Mouse (Mus musculus): ENCODE results near the gene Tnfrsf8.
"Not testable (repeated sequence)": the region's sequence is repeated elsewhere in the genome, so short reads cannot be mapped to it uniquely, and the experiment has no call there.

Gene Tnfrsf8

GRCm38 (mm10) chr4:145306422-145306821 lies 8.5 kb downstream of the Tnfrsf8 start:
- DNase-seq (ENCODE audit: low spot score), result no peak

- not testable (repeated sequence) for DNase-seq (ENCODE audit: low spot score)
Observed at GRCm38 (mm10) chr4:145305661-145306362, 9.2 kb downstream of the Tnfrsf8 start.

GRCm38 (mm10) chr4:145304109-145304508 lies 10.9 kb downstream of the Tnfrsf8 start:
- DNase-seq (ENCODE audit: low spot score), result no peak

DNA sequence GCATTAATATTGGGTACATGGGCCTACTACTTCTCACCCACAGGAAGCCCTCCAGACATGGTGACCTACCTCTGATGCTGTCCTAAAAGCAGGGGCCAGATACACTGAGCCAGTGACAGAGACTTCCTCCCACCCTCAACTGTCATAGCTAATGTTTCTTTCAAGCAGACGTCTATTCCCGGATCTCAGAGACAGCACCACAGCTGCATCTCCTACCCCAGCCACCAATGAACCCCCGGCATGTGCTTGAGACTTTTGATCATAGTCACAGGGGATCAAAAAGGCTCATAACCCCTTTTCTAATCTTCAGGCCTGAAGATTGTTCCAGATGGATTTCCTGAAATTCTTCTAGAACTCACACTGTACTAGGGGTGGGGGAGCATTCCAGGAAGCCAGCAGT lies 12.9 kb downstream of the Tnfrsf8 start:
- no peak for DNase-seq (ENCODE audit: low spot score)

DNA sequence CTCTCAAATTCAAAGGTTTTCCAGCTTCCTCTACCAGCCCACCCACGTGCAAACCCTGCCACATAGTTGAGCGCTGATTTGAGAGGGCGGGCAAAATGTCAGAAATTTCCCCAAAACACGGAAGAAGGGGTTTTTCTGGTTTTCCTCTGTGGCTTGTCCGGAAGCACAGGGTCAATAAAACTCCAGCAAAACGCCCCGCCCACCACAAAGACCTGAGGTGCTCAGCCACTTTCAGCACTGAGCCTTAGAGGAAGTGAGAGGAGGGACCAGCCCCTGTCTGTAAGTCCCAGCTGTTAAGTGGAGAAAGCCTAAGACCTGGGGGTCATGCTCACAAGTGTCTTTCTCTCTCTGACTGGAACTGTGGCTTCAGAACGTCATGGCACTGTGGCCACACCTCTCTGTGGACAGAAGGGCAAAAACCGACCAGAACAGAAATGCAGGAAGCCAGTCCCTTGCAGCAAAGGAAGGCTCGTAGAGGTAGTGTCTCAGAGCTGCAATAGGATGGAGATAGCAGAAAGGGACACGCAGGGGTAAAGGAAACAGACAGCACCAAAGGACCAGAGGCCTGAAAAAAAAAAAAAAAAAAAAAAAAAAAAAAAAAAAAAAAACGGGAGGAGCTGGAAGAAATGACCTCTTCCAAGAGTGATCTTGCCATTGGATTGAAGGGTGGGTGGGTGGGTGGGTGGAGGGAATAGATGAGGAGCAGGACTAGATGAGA lies 14.6 kb downstream of the Tnfrsf8 start:
- no peak for DNase-seq (ENCODE audit: low spot score)

DNA sequence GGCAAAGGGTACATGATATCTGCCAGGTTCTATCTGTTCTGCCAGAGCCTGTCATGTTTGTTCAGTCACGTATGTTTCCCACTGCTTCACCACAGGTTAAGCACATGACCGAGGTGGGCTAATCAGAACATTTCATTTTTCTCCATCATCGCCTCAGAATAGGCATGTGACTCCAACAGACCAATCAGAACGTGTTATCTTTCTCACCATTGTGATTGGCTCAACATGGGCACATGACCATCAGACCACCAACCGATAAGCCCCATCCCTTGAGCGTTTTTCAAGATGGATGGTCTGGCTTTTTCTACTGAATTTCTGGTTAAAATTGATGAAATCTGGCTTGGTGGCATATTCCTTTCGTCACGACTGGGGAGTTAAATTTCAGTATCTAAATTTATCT lies 15.6 kb downstream of the Tnfrsf8 start:
- DNase-seq (ENCODE audit: low spot score), result no peak

GRCm38 (mm10) chr4:145298846-145299245 lies 16.1 kb downstream of the Tnfrsf8 start:
- DNase-seq (ENCODE audit: low spot score), result no peak

- peak; percentile 31 for DNase-seq (ENCODE audit: low spot score)
Observed at GRCm38 (mm10) chr4:145295589-145296300, 19.2 kb downstream of the Tnfrsf8 start.

DNA sequence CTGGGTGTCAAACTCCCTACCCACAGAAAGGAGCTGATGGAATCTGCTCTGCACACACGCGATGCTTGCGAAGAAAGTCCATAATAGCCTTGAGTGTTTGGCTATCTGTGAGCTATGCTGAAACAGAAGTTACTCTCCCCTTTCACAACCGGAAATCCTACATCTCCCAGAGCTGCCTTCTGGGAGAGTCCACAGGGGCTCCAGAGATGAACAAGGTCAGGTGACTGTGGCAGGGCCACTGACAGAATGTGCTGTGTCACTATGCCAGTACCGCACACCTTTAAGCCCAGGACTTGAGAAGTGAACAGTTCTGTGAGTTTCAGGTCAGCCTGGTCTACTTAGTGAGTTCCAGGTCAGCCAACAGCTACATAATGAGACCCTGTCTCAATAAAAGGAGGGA lies 20.4 kb downstream of the Tnfrsf8 start:
- DNase-seq (ENCODE audit: low spot score), result no peak

DNA sequence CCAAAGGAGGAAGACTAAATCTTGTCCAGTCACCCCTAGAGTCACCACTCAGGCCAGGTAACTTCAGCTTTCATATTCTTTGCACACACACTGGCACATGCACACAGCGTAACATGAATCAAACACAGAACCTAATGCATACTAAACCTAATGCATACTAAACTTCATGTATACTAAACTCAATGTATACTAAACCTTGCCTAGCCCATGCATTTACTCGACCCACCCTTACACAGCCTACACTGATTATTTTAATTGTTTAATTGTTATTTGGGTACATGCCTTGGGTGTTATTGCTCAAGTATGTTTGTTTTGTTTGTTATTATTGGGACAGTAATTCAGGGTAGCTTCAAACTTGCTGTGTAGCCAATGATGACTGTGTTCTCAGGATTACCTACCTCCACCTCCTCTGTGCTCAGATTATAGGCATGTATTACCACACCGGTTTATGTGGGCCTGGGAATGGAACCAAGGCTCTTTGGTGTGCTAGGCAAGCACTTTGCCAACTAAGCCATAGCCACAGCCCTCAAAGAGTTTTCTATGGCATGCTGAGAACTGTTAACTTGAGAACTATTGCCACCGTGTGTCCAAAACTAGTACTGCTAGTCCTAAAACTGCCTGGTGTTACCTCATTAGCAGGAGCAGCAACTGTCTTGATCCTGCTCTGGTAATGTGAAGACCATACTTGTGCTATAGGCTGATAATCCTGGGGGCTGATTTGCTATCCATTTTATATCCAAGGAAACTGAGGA lies 28.4 kb downstream of the Tnfrsf8 start:
- DNase-seq (ENCODE audit: low spot score), result no peak

- DNase-seq (ENCODE audit: low spot score), result no peak
Observed at GRCm38 (mm10) chr4:145284675-145285074, 30.3 kb downstream of the Tnfrsf8 start.

DNA sequence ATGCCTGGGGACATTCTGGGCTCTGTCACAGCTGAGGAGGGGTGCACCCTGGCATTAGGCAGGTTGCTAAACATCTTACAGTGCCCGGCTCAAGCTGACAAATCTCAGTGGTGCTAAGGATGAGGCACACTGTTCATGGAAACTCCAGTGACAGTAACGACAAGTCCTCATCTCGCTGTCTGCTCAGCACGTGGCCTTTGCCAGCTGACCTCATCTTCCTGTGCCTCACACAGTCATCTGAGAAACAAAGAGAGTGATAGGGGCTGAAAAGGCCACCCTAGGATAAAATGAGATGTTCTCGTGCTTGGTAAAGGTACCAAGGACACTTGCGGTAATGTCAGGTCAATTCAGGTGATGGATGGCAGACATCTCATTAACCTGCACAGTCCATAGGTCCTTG lies 31.5 kb downstream of the Tnfrsf8 start:
- DNase-seq (ENCODE audit: low spot score), result no peak

GRCm38 (mm10) chr4:145280966-145281365 lies 34.0 kb downstream of the Tnfrsf8 start:
- peak; percentile 75 for DNase-seq (ENCODE audit: low spot score)

DNA sequence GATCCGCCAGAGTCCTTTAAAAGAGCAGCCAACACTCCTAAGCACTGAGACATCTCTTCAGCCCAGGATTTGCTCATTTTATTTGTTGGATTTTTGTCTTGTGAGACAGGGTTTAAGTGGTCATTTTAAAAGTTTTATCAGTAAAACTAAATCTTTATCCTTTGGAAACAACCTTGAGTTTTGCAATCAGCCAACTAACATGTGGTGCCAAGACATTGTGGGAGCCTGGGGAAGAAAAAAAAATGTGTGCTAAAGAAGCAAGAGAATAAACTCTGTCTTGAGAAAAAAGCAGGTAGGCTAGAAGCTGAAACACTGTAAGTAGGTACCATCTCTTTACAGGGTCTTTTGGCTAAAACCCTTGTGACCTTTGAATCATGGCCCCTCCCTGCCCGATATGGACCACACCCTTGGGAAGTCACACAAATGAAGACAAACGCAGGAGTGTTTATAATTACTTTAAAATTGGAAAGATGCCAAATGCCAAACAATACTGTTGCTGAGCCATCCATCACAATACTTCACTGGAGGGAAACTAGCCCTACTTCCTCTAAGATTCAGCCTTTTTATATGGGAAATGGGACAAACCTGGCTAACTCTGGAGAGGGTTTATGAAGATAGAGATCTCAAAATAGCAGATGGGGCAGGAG lies 36.1 kb downstream of the Tnfrsf8 start:
- DNase-seq (ENCODE audit: low spot score), result no peak

- no peak for DNase-seq (ENCODE audit: low spot score)
Observed at GRCm38 (mm10) chr4:145278231-145278630, 36.7 kb downstream of the Tnfrsf8 start.

DNA sequence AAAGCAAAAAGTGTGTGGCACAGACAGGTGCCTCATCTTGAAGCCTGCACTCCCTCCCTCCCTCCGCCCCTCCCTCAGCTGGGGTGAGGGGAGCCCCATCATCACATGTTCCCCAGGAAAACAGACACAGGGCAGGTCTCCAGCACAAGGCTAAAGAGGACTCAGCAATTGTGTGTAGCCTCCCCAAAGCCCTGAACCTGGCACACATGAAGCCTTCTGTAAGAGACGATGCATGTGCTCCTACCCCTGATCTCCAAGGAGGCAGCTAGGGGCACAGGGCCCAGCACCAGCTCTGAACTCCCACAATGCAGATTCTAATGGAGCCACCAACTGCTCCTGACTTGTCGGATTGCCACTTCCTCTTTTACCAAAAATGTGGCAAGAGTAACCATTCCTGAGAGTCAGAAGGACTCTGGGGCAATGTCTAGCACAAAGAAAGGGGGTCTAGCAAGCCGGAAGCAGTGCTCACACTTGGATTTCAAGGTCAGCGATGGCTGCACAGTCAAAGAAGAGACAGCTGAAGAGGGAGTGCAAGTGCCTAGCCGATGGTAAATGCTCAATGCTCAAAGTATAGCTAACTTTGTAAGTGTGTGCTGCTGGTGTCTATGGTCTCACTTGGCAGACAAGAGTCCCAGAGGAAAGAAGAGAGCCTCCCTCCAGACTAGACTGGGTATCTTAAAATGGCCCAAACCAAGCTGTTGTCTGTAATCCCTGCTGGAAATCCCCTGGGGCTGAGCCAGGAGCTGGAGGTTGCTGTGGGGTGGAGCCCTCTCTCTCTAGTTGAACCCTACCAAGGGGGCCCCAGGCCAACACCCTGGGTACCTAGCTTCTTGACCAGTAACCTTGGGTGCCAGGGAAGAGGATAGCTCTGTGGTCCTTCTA lies 38.4 kb downstream of the Tnfrsf8 start:
- DNase-seq (ENCODE audit: low spot score), result no peak

GRCm38 (mm10) chr4:145274887-145275286 lies 40.1 kb downstream of the Tnfrsf8 start:
- DNase-seq (ENCODE audit: low spot score), result no peak

DNA sequence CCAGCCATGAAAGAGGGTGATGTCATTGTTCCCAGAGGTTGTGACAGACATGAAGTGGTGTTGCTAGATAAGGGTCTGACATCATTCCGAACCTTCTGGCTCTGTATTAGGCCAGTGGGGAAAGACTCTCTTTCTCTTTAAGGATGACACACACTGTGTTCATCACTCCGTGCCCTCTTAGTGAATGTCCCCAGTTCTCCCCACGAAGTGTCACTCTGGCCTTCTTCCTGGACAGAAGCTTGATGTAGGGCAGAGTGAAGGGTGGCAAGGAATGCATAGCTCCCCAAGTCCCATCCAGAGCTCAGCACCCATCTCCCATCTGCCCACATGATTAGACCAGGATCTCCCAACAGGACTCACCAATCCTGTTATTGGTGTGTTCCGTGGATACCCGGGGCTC lies 41.0 kb downstream of the Tnfrsf8 start:
- no peak for DNase-seq (ENCODE audit: low spot score)

- no peak for DNase-seq (ENCODE audit: low spot score)
Observed at GRCm38 (mm10) chr4:145272763-145273162, 42.2 kb downstream of the Tnfrsf8 start.

DNA sequence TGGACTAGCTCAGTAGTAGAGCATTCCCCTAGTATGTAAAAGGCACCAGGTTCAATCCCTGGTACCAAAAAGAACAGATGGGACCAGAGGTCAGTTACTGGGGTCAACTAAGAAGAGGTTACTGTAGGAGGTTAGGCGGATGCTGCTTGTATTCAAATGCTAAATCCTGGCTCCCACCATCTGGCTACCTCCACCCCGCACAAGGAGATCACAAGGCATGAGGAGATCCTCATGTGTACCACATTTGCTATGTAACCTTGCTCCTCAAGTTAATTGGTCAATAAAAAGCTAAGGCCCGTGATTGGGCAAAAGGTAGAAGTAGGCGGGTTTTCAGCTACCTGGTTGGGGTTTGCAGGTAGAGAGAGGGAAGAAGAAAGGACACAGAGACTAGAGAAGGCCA lies 43.3 kb downstream of the Tnfrsf8 start:
- DNase-seq (ENCODE audit: low spot score), result no peak

- DNase-seq (ENCODE audit: low spot score), result no peak
Observed at GRCm38 (mm10) chr4:145270136-145270535, 44.8 kb downstream of the Tnfrsf8 start.
